Mouse (Mus musculus) megakaryocyte, embryonic 14.5 days (primary cell): ENCODE data around the gene Hoxb6. TPM values are rescaled to one million over a fixed set of nuclear protein-coding genes. Genes with fewer than 3 reads are reported as not detected.

Experiments used
- H3K27me3 ChIP-seq: replicated peaks from 2 replicates; pipeline ENCODE3; 2012; ENCODE audit warnings: inconsistent platforms
- H3K36me3 ChIP-seq: replicated peaks from 2 replicates; pipeline ENCODE3; 2012; ENCODE audit warnings: low read length, inconsistent platforms, mixed read lengths
- H3K4me1 ChIP-seq: 2 replicates; pipeline ENCODE4 v1.6.1; 2012; ENCODE audit warnings: inconsistent platforms
- H3K4me3 ChIP-seq: replicated peaks from 2 replicates; pipeline ENCODE3; 2012; ENCODE audit warnings: moderate library complexity, mild to moderate bottlenecking, inconsistent platforms
- H3K9me3 ChIP-seq: 2 replicates; pipeline ENCODE4 v1.6.1; 2012; ENCODE audit warnings: inconsistent platforms
- FLI1 ChIP-seq: IDR thresholded peaks from 2 replicates; pipeline ENCODE4 v1.6.1; 2012; ENCODE audit warnings: low read length, inconsistent platforms, mixed read lengths
- GATA1 ChIP-seq: IDR thresholded peaks from 3 replicates; pipeline ENCODE4 v1.6.1; 2012; ENCODE audit warnings: mixed read lengths, low read length, inconsistent platforms, borderline replicate concordance
- polyA plus RNA-seq: library from polyadenylated mRNA; stranded (reverse); fragments of >175 nt; gene quantifications from 2 replicates; pipeline ENCODE4 v1.2.3, GENCODE M21; 2012; ENCODE audit warnings: low replicate concordance; ENCODE audit not compliant: insufficient read depth

Hoxb6 gene
- polyA plus RNA-seq, 1 experiment: not detected

GRCm38 (mm10) chr11:96300354-96301063, 8.2 kb downstream of the Hoxb6 start:
- no peak for TF ChIP-seq GATA1
- TF ChIP-seq FLI1: no peak
- H3K27me3 ChIP-seq: peaks cover 99% of the 10 kb centered on the region

GRCm38 (mm10) chr11:96301064-96301431, 8.8 kb downstream of the Hoxb6 start:
- peaks cover 28% of the 10 kb centered on the region for H3K4me1 ChIP-seq
- TF ChIP-seq GATA1 (no peak), FLI1 (no peak)
- H3K4me3 ChIP-seq: no peak overlapping the region
- peaks cover 99% of the 10 kb centered on the region for H3K27me3 ChIP-seq
- no peaks in the 10 kb centered on the region for H3K36me3 ChIP-seq
- H3K9me3 ChIP-seq: peaks cover 4% of the 10 kb centered on the region; the same call in 1 of the 2 replicates

More at GRCm38 (mm10) chr11:96300354-96301063, 8.2 kb downstream of the Hoxb6 start:
- Histone ChIP-seq H3K4me1 (peaks cover 28% of the 10 kb centered on the region), H3K4me3 (no peak overlapping the region), H3K36me3 (no peaks in the 10 kb centered on the region), H3K9me3 (peaks cover 4% of the 10 kb centered on the region; the same call in 1 of the 2 replicates)

GRCm38 (mm10) chr11:96301837-96302236, 9.6 kb downstream of the Hoxb6 start:
- Histone ChIP-seq H3K9me3 (peaks cover 4% of the 10 kb centered on the region; the same call in 1 of the 2 replicates), H3K27me3 (peaks cover 99% of the 10 kb centered on the region)

GRCm38 (mm10) chr11:96302381-96303150, 10.3 kb downstream of the Hoxb6 start:
- peaks cover 99% of the 10 kb centered on the region for H3K27me3 ChIP-seq
- no peaks in the 10 kb centered on the region for H3K36me3 ChIP-seq
- H3K4me3 ChIP-seq: peak overlapping the region; percentile 88
- peaks cover 28% of the 10 kb centered on the region for H3K4me1 ChIP-seq
- TF ChIP-seq FLI1 (no peak), GATA1 (no peak)
- H3K9me3 ChIP-seq: peaks cover 4% of the 10 kb centered on the region; the same call in 1 of the 2 replicates

More at GRCm38 (mm10) chr11:96301837-96302236, 9.6 kb downstream of the Hoxb6 start:
- no peak overlapping the region for H3K4me3 ChIP-seq
- TF ChIP-seq FLI1: no peak
- TF ChIP-seq GATA1: no peak
- H3K36me3 ChIP-seq: no peaks in the 10 kb centered on the region
- peaks cover 28% of the 10 kb centered on the region for H3K4me1 ChIP-seq

GRCm38 (mm10) chr11:96303151-96304099, 11.1 kb downstream of the Hoxb6 start, which contains the start of gene Hoxb5:
TSS of gene Hoxb5 (plus strand) at chr11:96303336.
- Histone ChIP-seq H3K9me3 (peaks cover 4% of the 10 kb centered on the region; the same call in 1 of the 2 replicates), H3K4me3 (peak within 1 kb of the TSS; percentile 88), H3K36me3 (no peaks in the 10 kb centered on the region)

GRCm38 (mm10) chr11:96304381-96305195, 12.3 kb downstream of the Hoxb6 start:
- Histone ChIP-seq H3K9me3 (peaks cover 4% of the 10 kb centered on the region; the same call in 1 of the 2 replicates), H3K27me3 (peaks cover 99% of the 10 kb centered on the region), H3K36me3 (no peaks in the 10 kb centered on the region), H3K4me1 (peaks cover 20% of the 10 kb centered on the region), H3K4me3 (no peak overlapping the region)
- TF ChIP-seq GATA1 (no peak), FLI1 (no peak)

More at GRCm38 (mm10) chr11:96303151-96304099, 11.1 kb downstream of the Hoxb6 start, which contains the start of gene Hoxb5:
- TF ChIP-seq GATA1 (no peak), FLI1 (no peak)
- peaks cover 99% of the 10 kb centered on the region for H3K27me3 ChIP-seq
- H3K4me1 ChIP-seq: peaks cover 28% of the 10 kb centered on the region

GRCm38 (mm10) chr11:96305505-96306182, 13.4 kb downstream of the Hoxb6 start:
- Histone ChIP-seq H3K4me3 (no peak overlapping the region), H3K4me1 (peaks cover 17% of the 10 kb centered on the region), H3K9me3 (peaks cover 4% of the 10 kb centered on the region; the same call in 1 of the 2 replicates), H3K36me3 (no peaks in the 10 kb centered on the region), H3K27me3 (peaks cover 99% of the 10 kb centered on the region)
- TF ChIP-seq GATA1 (no peak), FLI1 (no peak)
